Mouse (Mus musculus): ENCODE results near the gene Stard13. TPM values are rescaled to one million over a fixed set of nuclear protein-coding genes. Genes with fewer than 3 reads are reported as not detected.

Gene Stard13
- polyA plus RNA-seq, 1 experiment = 24.8 TPM

GRCm38 (mm10) chr5:151142241-151142640 is 91.4 kb downstream of the Stard13 start:
- no peak for DNase-seq (ENCODE audit: low spot score)

GRCm38 (mm10) chr5:151137901-151138300 is 95.7 kb downstream of the Stard13 start:
- no peak for DNase-seq (ENCODE audit: low spot score)

- DNase-seq (ENCODE audit: low spot score) = no peak
Measured at GRCm38 (mm10) chr5:151137311-151137710, 96.3 kb downstream of the Stard13 start.

- no peak for DNase-seq (ENCODE audit: low spot score)
Measured at GRCm38 (mm10) chr5:151135965-151136364, 97.7 kb downstream of the Stard13 start.

GRCm38 (mm10) chr5:151135078-151135826 is 98.4 kb downstream of the Stard13 start:
- no peak for DNase-seq (ENCODE audit: low spot score)

GRCm38 (mm10) chr5:151134202-151134601 is 99.4 kb downstream of the Stard13 start:
- no peak for DNase-seq (ENCODE audit: low spot score)

GRCm38 (mm10) chr5:151133744-151134143 is 99.9 kb downstream of the Stard13 start:
- DNase-seq (ENCODE audit: low spot score) = no peak

GRCm38 (mm10) chr5:151129762-151130161 is 103.9 kb downstream of the Stard13 start:
- DNase-seq (ENCODE audit: low spot score) = no peak

- no peak for DNase-seq (ENCODE audit: low spot score)
Measured at GRCm38 (mm10) chr5:151127298-151127717, 106.3 kb downstream of the Stard13 start.

GRCm38 (mm10) chr5:151126608-151127005 is 107.0 kb downstream of the Stard13 start:
- DNase-seq (ENCODE audit: low spot score) = no peak

GRCm38 (mm10) chr5:151125985-151126607 is 107.5 kb downstream of the Stard13 start:
- no peak for DNase-seq (ENCODE audit: low spot score)

- no peak for DNase-seq (ENCODE audit: low spot score)
Measured at GRCm38 (mm10) chr5:151117846-151118245, 115.8 kb downstream of the Stard13 start.

GRCm38 (mm10) chr5:151116192-151116887 is 117.3 kb downstream of the Stard13 start:
- no peak for DNase-seq (ENCODE audit: low spot score)

- DNase-seq (ENCODE audit: low spot score) = no peak
Measured at GRCm38 (mm10) chr5:151112743-151113142, 120.9 kb downstream of the Stard13 start.

GRCm38 (mm10) chr5:151111080-151111871 is 122.4 kb downstream of the Stard13 start:
- no peak for DNase-seq (ENCODE audit: low spot score)

- DNase-seq (ENCODE audit: low spot score) = no peak
Measured at GRCm38 (mm10) chr5:151110461-151110908, 123.2 kb downstream of the Stard13 start.

GRCm38 (mm10) chr5:151109822-151110221 is 123.8 kb downstream of the Stard13 start:
- no peak for DNase-seq (ENCODE audit: low spot score)

GRCm38 (mm10) chr5:151108955-151109354 is 124.7 kb downstream of the Stard13 start:
- DNase-seq (ENCODE audit: low spot score) = no peak

- DNase-seq (ENCODE audit: low spot score) = no peak
Measured at GRCm38 (mm10) chr5:151108291-151108897, 125.2 kb downstream of the Stard13 start.

GRCm38 (mm10) chr5:151106841-151107240 is 126.8 kb downstream of the Stard13 start:
- DNase-seq (ENCODE audit: low spot score) = no peak
